Mouse (Mus musculus) c-Kit-positive CD71-positive TER-119-negative erythroid progenitor cells, embryonic 14.5 days (primary cell): ENCODE data around the gene Dnmt3c.
A peak's percentile ranks its signal among the peaks of the same experiment; 100 is the strongest.

Experiments used
- DNase-seq: peaks from one replicate; pipeline ENCODE4 v3.0.0-alpha.2; 2013; ENCODE audit warnings: low read depth

Gene Dnmt3c

GRCm38 (mm10) chr2:153723098-153723497, 26.6 kb downstream of the Dnmt3c start:
- DNase-seq: no peak

GRCm38 (mm10) chr2:153724424-153724823, 28.0 kb downstream of the Dnmt3c start:
- peak; percentile 73 for DNase-seq

- DNase-seq: no peak
These were observed 28.4 kb downstream of the Dnmt3c start for GRCm38 (mm10) chr2:153724871-153725270.

- DNase-seq: no peak
These were observed 28.8 kb downstream of the Dnmt3c start for GRCm38 (mm10) chr2:153725291-153725690.

- no peak for DNase-seq
These were observed 37.6 kb downstream of the Dnmt3c start for GRCm38 (mm10) chr2:153734033-153734432.

- peak; percentile 99 for DNase-seq
These were observed 44.3 kb downstream of the Dnmt3c start, which contains the start of gene Mapre1 for GRCm38 (mm10) chr2:153740500-153741436. Mapre1 (plus strand) TSS chr2:153741274.

GRCm38 (mm10) chr2:153741437-153742065, 45.1 kb downstream of the Dnmt3c start:
- no peak for DNase-seq

GRCm38 (mm10) chr2:153747994-153748393, 51.5 kb downstream of the Dnmt3c start:
- no peak for DNase-seq

- no peak for DNase-seq
These were observed 53.9 kb downstream of the Dnmt3c start for GRCm38 (mm10) chr2:153750363-153750762.

- no peak for DNase-seq
These were observed 65.7 kb downstream of the Dnmt3c start for GRCm38 (mm10) chr2:153762121-153762520.

- no peak for DNase-seq
These were observed 71.0 kb downstream of the Dnmt3c start for GRCm38 (mm10) chr2:153767484-153767883.

GRCm38 (mm10) chr2:153768881-153769280, 72.4 kb downstream of the Dnmt3c start:
- DNase-seq: no peak

- no peak for DNase-seq
These were observed 76.5 kb downstream of the Dnmt3c start for GRCm38 (mm10) chr2:153772950-153773349.

GRCm38 (mm10) chr2:153775472-153775871, 79.0 kb downstream of the Dnmt3c start:
- no peak for DNase-seq

GRCm38 (mm10) chr2:153778638-153779362, 82.3 kb downstream of the Dnmt3c start:
- peak; percentile 77 for DNase-seq
